Mouse (Mus musculus): ENCODE data around the gene Hdac9. TPM values are rescaled to one million over a fixed set of nuclear protein-coding genes. Genes with fewer than 3 reads are reported as not detected.

Hdac9 gene
- polyA plus RNA-seq, 1 experiment: 1.3 TPM

DNA sequence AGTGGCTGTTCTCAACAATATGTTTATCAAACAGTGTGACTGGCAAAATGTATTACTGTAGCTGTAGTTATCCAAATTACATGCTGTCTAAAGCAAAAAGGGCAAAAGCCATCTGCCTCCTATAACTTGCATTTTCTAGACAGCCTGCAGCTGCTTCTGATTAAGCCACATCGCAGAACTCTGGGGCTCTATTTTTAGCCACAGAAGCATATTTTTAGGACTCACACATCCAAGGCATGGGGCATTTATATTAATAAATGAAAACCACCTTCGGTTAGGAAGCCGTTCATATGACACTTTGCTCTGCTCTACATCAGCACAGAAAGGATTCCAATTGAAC, 124.8 kb downstream of the Hdac9 start:
- Histone ChIP-seq H3K27me3 (replicated peaks; ENCODE audit: control insufficient read depth, insufficient read depth, low read length) (no peaks in the 10 kb centered on the region), H3K36me3 (ENCODE audit: control insufficient read depth, insufficient read depth, low read length) (no peaks in the 10 kb centered on the region), H3K4me1 (ENCODE audit: control insufficient read depth, insufficient read depth, low read length) (no peaks in the 10 kb centered on the region), H3K4me3 (ENCODE audit: insufficient read depth, low read depth, low read length) (no peak overlapping the region), H3K27ac (ENCODE audit: insufficient read depth, low read depth, low read length) (no peak overlapping the region)
- WGBS: 58% methylated on average over 3 of the region's 3 CpGs
- TF ChIP-seq POLR2A (IDR thresholded peaks at IDR 0.05; ENCODE audit: low read depth, low read length) (no peak), CTCF (conservative IDR thresholded peaks at IDR 0.05; ENCODE audit: insufficient read depth, insufficient read length, low read depth, low read length) (no peak)
- DNase-seq: no peak

DNA sequence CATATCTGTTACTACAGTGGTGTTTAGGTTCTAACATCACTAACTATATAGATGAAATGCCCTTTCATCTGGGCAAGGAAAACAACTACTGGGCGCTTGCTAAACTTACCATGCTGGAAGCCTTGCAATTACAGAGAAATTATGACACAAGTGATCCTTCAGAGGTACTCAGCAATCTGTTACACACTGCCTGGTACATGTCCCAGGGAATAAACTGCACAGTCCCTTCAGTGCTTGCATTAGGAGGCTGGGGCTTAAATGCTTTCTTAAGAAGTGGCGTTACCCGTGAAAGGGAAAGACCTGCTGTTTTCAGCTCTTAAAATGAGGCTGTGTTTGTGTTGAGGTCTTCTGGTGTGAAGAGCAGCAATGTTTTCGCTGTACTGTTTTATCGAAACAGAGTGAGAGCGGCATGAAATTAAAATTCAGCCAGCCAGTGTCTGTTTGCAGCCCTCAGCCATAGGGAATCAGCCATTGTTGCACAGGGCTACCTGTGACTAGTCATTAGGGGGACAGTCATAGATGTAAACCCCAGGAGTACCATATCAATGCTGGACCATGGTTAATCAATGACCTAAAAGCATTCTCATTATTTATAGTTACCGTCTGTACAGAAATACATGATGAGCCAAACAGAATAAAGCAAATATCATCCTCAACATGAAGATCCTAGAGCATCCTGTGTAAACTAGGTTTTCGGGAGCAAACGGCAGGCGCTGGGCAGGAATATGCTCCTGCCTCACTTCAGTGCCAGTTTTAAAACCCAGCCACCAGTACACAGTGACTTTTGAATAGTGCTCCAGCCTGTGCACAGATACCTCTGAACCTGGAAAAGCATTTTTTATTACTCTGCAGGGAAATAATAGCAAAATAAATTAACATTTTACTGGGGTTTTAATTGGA, 125.4 kb downstream of the Hdac9 start:
- 91% methylated on average over 10 of the region's 10 CpGs for WGBS
- no peak for DNase-seq
- Histone ChIP-seq H3K36me3 (ENCODE audit: control insufficient read depth, insufficient read depth, low read length) (no peaks in the 10 kb centered on the region), H3K27me3 (replicated peaks; ENCODE audit: control insufficient read depth, insufficient read depth, low read length) (no peaks in the 10 kb centered on the region), H3K27ac (ENCODE audit: insufficient read depth, low read depth, low read length) (no peak overlapping the region), H3K4me1 (ENCODE audit: control insufficient read depth, insufficient read depth, low read length) (no peaks in the 10 kb centered on the region), H3K4me3 (ENCODE audit: insufficient read depth, low read depth, low read length) (no peak overlapping the region)
- TF ChIP-seq POLR2A (IDR thresholded peaks at IDR 0.05; ENCODE audit: low read depth, low read length) (no peak), CTCF (conservative IDR thresholded peaks at IDR 0.05; ENCODE audit: insufficient read depth, insufficient read length, low read depth, low read length) (no peak)

DNA sequence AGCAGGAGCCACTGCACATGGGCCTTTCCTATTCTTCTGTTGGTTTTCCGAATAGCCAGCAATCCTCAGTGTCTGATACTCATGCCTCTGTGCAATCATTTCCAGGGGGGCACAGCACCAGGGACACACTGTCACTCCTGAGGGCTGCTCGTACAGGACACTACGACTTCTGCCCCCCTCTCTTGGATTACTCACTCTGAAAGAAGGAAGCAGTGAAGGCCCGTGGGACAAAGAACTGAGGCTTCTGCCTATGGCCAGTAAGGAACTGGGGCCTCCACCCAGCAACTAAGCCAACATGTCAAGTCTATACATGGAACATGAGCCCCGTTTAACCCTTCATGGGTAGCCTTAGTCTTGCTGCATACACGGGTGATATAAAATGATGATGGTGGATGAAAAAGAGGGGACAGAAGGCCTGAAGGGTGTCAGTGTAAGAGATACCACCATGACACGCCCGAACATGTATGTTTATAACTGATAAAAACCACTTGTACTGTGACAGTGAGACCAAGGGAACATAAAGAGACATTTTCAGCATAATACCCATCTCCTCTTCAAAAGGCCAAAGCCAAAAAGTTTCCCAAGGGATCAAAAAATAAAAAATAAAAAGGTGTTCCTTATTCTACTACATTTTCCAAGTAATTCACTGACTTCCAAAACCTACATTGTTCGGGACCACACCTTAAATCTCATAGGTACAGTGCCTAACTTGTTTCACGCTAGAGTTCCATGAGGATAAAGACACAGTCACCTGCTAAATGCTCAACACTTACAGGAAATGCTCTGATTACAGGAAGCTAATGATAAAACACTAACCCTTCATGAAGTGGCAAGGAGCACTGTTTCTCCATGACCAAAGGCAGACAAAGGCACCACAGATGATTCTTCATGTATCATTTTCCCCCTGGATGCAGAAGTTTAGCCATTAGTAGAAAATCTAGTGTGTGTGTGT, 127.6 kb downstream of the Hdac9 start:
- WGBS: 85% methylated on average over 10 of the region's 10 CpGs
- no peaks in the 10 kb centered on the region for H3K36me3 ChIP-seq (ENCODE audit: control insufficient read depth, insufficient read depth, low read length)

DNA sequence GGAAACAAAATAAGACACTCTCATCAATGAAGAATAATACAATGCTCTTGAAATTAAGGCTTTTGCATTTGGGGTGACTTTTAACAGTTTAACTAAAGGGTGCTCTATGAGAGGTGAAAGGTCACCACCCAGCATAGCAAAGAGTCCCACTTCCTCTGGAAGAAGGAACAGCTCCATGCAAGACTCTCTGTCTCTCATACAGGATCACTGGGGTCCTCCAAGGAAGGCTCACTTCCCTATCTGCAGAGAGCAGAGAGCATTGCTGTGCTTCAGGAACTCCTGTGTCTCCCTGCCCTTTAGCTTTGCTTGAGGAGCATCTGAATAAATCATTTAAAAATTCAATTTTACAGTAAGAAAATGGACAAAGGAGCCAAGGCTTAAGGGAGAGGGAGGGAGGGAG, 129.5 kb downstream of the Hdac9 start:
- no peaks in the 10 kb centered on the region for H3K36me3 ChIP-seq (ENCODE audit: control insufficient read depth, insufficient read depth, low read length)

More for the DNA sequence above, 127.6 kb downstream of the Hdac9 start:
- Histone ChIP-seq H3K4me1 (ENCODE audit: control insufficient read depth, insufficient read depth, low read length) (no peaks in the 10 kb centered on the region), H3K27me3 (replicated peaks; ENCODE audit: control insufficient read depth, insufficient read depth, low read length) (no peaks in the 10 kb centered on the region), H3K27ac (ENCODE audit: insufficient read depth, low read depth, low read length) (no peak overlapping the region), H3K4me3 (ENCODE audit: insufficient read depth, low read depth, low read length) (no peak overlapping the region)
- no peak for DNase-seq
- TF ChIP-seq POLR2A (IDR thresholded peaks at IDR 0.05; ENCODE audit: low read depth, low read length): no peak
- no peak for TF ChIP-seq CTCF (conservative IDR thresholded peaks at IDR 0.05; ENCODE audit: insufficient read depth, insufficient read length, low read depth, low read length)

DNA sequence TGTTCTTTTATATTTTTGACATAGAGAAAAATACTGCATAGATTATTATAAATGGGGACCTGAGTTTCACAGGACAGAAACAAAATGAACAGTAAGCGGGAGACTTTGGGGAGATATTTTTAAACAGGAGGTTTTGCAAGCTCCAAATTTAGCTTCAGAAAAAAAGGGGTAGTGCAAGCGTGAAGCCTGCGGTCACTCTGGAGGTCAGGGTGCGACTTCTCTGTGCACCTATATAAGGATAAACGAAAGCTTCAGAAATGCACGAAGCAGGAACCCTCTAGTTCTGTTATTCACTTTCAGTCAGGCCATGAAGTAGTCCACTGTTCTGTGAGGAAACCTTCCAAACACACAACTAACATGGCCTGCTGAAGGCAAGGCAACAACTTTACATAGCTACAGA, 133.3 kb downstream of the Hdac9 start:
- TF ChIP-seq POLR2A (IDR thresholded peaks at IDR 0.05; ENCODE audit: low read depth, low read length) (no peak), CTCF (conservative IDR thresholded peaks at IDR 0.05; ENCODE audit: insufficient read depth, insufficient read length, low read depth, low read length) (no peak)
- H3K4me3 ChIP-seq (ENCODE audit: insufficient read depth, low read depth, low read length): no peak overlapping the region

More for the DNA sequence above, 129.5 kb downstream of the Hdac9 start:
- H3K27me3 ChIP-seq (replicated peaks; ENCODE audit: control insufficient read depth, insufficient read depth, low read length): no peaks in the 10 kb centered on the region
- peak; percentile 1 for DNase-seq
- no peaks in the 10 kb centered on the region for H3K4me1 ChIP-seq (ENCODE audit: control insufficient read depth, insufficient read depth, low read length)
- no peak overlapping the region for H3K4me3 ChIP-seq (ENCODE audit: insufficient read depth, low read depth, low read length)
- no peak for TF ChIP-seq POLR2A (IDR thresholded peaks at IDR 0.05; ENCODE audit: low read depth, low read length)
- no peak for TF ChIP-seq CTCF (conservative IDR thresholded peaks at IDR 0.05; ENCODE audit: insufficient read depth, insufficient read length, low read depth, low read length)
- no peak overlapping the region for H3K27ac ChIP-seq (ENCODE audit: insufficient read depth, low read depth, low read length)

DNA sequence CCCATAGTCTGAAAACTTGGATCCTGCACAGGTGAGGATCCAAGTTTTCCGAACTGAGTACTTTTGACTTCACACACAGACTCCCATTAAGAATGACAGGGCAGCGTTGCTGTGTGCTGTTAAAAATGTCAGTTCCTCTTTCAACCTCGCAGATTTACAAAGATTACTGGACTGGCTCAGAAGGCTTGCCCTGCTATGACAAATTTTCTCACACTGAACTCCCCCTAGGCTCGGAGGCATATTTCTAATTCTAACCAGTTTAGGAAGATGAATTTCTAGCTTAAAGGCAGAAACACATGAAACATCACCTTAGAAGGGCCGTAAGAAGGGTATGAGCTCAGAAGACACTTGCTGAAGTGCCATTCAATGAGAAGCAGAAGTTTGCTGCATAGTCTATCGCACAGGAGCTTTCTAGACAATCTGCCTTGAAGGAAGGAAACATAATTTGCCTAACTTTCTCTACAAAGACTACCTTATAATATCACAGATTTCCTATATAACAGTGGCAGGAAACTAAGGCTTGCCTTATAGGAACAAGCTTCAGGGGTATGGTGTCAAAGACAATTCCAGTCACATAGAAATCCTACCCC, 137.4 kb downstream of the Hdac9 start:
- no peak overlapping the region for H3K4me3 ChIP-seq (ENCODE audit: insufficient read depth, low read depth, low read length)
- 71% methylated on average over 6 of the region's 6 CpGs for WGBS
- no peak for TF ChIP-seq POLR2A (IDR thresholded peaks at IDR 0.05; ENCODE audit: low read depth, low read length)
- TF ChIP-seq CTCF (conservative IDR thresholded peaks at IDR 0.05; ENCODE audit: insufficient read depth, insufficient read length, low read depth, low read length): no peak

More for the DNA sequence above, 133.3 kb downstream of the Hdac9 start:
- H3K27me3 ChIP-seq (replicated peaks; ENCODE audit: control insufficient read depth, insufficient read depth, low read length): no peaks in the 10 kb centered on the region
- DNase-seq: peak; percentile 21
- H3K4me1 ChIP-seq (ENCODE audit: control insufficient read depth, insufficient read depth, low read length): no peaks in the 10 kb centered on the region
- WGBS: 90% methylated on average over 6 of the region's 6 CpGs
- no peak overlapping the region for H3K27ac ChIP-seq (ENCODE audit: insufficient read depth, low read depth, low read length)
- H3K36me3 ChIP-seq (ENCODE audit: control insufficient read depth, insufficient read depth, low read length): no peaks in the 10 kb centered on the region

More for the DNA sequence above, 137.4 kb downstream of the Hdac9 start:
- H3K27ac ChIP-seq (ENCODE audit: insufficient read depth, low read depth, low read length): no peak overlapping the region
- no peaks in the 10 kb centered on the region for H3K4me1 ChIP-seq (ENCODE audit: control insufficient read depth, insufficient read depth, low read length)
- no peaks in the 10 kb centered on the region for H3K27me3 ChIP-seq (replicated peaks; ENCODE audit: control insufficient read depth, insufficient read depth, low read length)
- no peak for DNase-seq
- no peaks in the 10 kb centered on the region for H3K36me3 ChIP-seq (ENCODE audit: control insufficient read depth, insufficient read depth, low read length)
